Mouse (Mus musculus) neural tube, embryonic 11.5 days (tissue): ENCODE data around the gene Sel1l3. TPM values are rescaled to one million over a fixed set of nuclear protein-coding genes. Genes with fewer than 3 reads are reported as not detected.

Experiments
- ATAC-seq: fragments of 200-750 bp; cut with Nextera tagmentation; 2 replicates; pipeline ENCODE4 v1.8.0; 2017; ENCODE audit warnings: moderate number of reproducible peaks, mild to moderate bottlenecking, moderate TSS enrichment, moderate library complexity; ENCODE audit not compliant: insufficient read depth, low FRiP score, low TSS enrichment
- DNase-seq: peaks from one replicate; pipeline ENCODE4 v3.0.0-alpha.2; 2015; ENCODE audit warnings: low spot score
- H3K27ac ChIP-seq: fragments of 300-500 bp; sonication (generic); 2 replicates; pipeline ENCODE4 v1.5.1; 2014; ENCODE audit warnings: low read depth, mild to moderate bottlenecking, low read length
- H3K27me3 ChIP-seq: fragments of 300-500 bp; sonication (generic); 2 replicates; pipeline ENCODE4 v1.6.1; 2014; ENCODE audit warnings: mild to moderate bottlenecking, low read length, mixed read lengths; ENCODE audit not compliant: control insufficient read depth, insufficient read depth
- H3K36me3 ChIP-seq: fragments of 300-500 bp; sonication (generic); 2 replicates; pipeline ENCODE4 v1.6.1; 2014; ENCODE audit warnings: mild to moderate bottlenecking, low read length, moderate library complexity, mixed read lengths; ENCODE audit not compliant: control insufficient read depth, insufficient read depth
- H3K4me1 ChIP-seq: fragments of 300-500 bp; sonication (generic); 2 replicates; pipeline ENCODE4 v1.6.1; 2014; ENCODE audit warnings: low read length, mixed read lengths; ENCODE audit not compliant: control insufficient read depth, insufficient read depth
- H3K4me2 ChIP-seq: fragments of 300-500 bp; sonication (generic); 2 replicates; pipeline ENCODE4 v1.6.1; 2014; ENCODE audit warnings: low read depth, mild to moderate bottlenecking, moderate library complexity
- H3K4me3 ChIP-seq: fragments of 300-500 bp; sonication (generic); 2 replicates; pipeline ENCODE4 v1.5.1; 2014; ENCODE audit warnings: low read depth, low read length
- H3K9ac ChIP-seq: fragments of 300-500 bp; sonication (generic); 2 replicates; pipeline ENCODE4 v1.6.1; 2014; ENCODE audit warnings: mild to moderate bottlenecking, low read length
- H3K9me3 ChIP-seq: fragments of 300-500 bp; sonication (generic); 2 replicates; pipeline ENCODE4 v1.6.1; 2016; ENCODE audit warnings: low read length; ENCODE audit not compliant: control insufficient read depth
- WGBS: fragments of 180-500 bp; shearing (Covaris S2); extraction: QIAGEN DNeasy Blood & Tissue Kit; methylation state at CpG from one replicate; pipeline ENCODE4 v1.1.7; 2014; 5-methylcytosine and 5-hydroxymethylcytosine counted together
- polyA plus RNA-seq: library from polyadenylated mRNA; unstranded; fragments of >200 nt; fragmentation: Nextera tagmentation; extraction: Ambion mirVana; gene quantifications from 2 replicates; pipeline ENCODE4 v1.2.1, GENCODE M21; 2014

Sel1l3 gene
- polyA plus RNA-seq, 1 experiment from 2014 or later, result 3.4 TPM

GRCm38 (mm10) chr5:53091331-53091730, 122.4 kb downstream of the Sel1l3 start:
- no peak for DNase-seq
- H3K9ac ChIP-seq, result no peak overlapping the region
- no peaks in the 10 kb centered on the region for H3K9me3 ChIP-seq
- 80% methylated on average over 3 of the region's 3 CpGs for WGBS
- no peak for ATAC-seq
- H3K27me3 ChIP-seq, result no peaks in the 10 kb centered on the region
- H3K27ac ChIP-seq, result no peak overlapping the region
- no peaks in the 10 kb centered on the region for H3K4me1 ChIP-seq
- no peak overlapping the region for H3K4me2 ChIP-seq
- no peak overlapping the region for H3K4me3 ChIP-seq
- no peaks in the 10 kb centered on the region for H3K36me3 ChIP-seq

- Histone ChIP-seq H3K4me3 (no peak overlapping the region), H3K36me3 (no peaks in the 10 kb centered on the region), H3K4me2 (no peak overlapping the region), H3K9ac (no peak overlapping the region), H3K27me3 (no peaks in the 10 kb centered on the region), H3K4me1 (no peaks in the 10 kb centered on the region), H3K9me3 (no peaks in the 10 kb centered on the region), H3K27ac (no peak overlapping the region)
- no peak for ATAC-seq
- WGBS, result 88% methylated on average over 7 of the region's 7 CpGs
- DNase-seq, result no peak
Observed at GRCm38 (mm10) chr5:53087452-53087851, 126.3 kb downstream of the Sel1l3 start.

- no peaks in the 10 kb centered on the region for H3K9me3 ChIP-seq
- 89% methylated on average over 4 of the region's 4 CpGs for WGBS
- no peak for ATAC-seq
Observed at GRCm38 (mm10) chr5:53078453-53078852, 135.3 kb downstream of the Sel1l3 start.

GRCm38 (mm10) chr5:53074553-53074952, 139.2 kb downstream of the Sel1l3 start:
- H3K27ac ChIP-seq, result no peak overlapping the region
- no peak overlapping the region for H3K9ac ChIP-seq
- no peaks in the 10 kb centered on the region for H3K27me3 ChIP-seq
- no peaks in the 10 kb centered on the region for H3K4me1 ChIP-seq
- DNase-seq (no peak), ATAC-seq (no peak)
- no peaks in the 10 kb centered on the region for H3K9me3 ChIP-seq
- H3K4me2 ChIP-seq, result no peak overlapping the region
- H3K36me3 ChIP-seq, result no peaks in the 10 kb centered on the region
- no peak overlapping the region for H3K4me3 ChIP-seq
- WGBS, result 81% methylated on average over 6 of the region's 6 CpGs

More at GRCm38 (mm10) chr5:53078453-53078852, 135.3 kb downstream of the Sel1l3 start:
- no peaks in the 10 kb centered on the region for H3K36me3 ChIP-seq
- no peaks in the 10 kb centered on the region for H3K4me1 ChIP-seq
- H3K27ac ChIP-seq, result no peak overlapping the region
- no peaks in the 10 kb centered on the region for H3K27me3 ChIP-seq
- H3K9ac ChIP-seq, result no peak overlapping the region
- no peak overlapping the region for H3K4me2 ChIP-seq
- no peak overlapping the region for H3K4me3 ChIP-seq
- no peak for DNase-seq

GRCm38 (mm10) chr5:53061532-53062130, 152.1 kb downstream of the Sel1l3 start:
- H3K27ac ChIP-seq, result no peak overlapping the region

More at GRCm38 (mm10) chr5:53061532-53062130, 152.1 kb downstream of the Sel1l3 start:
- Histone ChIP-seq H3K36me3 (no peaks in the 10 kb centered on the region), H3K27me3 (no peaks in the 10 kb centered on the region), H3K9me3 (no peaks in the 10 kb centered on the region), H3K9ac (no peak overlapping the region), H3K4me1 (no peaks in the 10 kb centered on the region), H3K4me2 (no peak overlapping the region), H3K4me3 (no peak overlapping the region)
- ATAC-seq (no peak), DNase-seq (no peak)
- WGBS, result 88% methylated on average over 9 of the region's 9 CpGs

Other genes with a start within 250 kb of the Sel1l3 start
- not detected in 2 replicates for gene Slc34a2, start 175.8 kb downstream of the Sel1l3 start, polyA plus RNA-seq
- gene Smim20, start 53.2 kb upstream of the Sel1l3 start, polyA plus RNA-seq, result 59.5 and 71.8 TPM in 2 replicates